Mouse (Mus musculus) thymus, postnatal 25 days (tissue): Measurements from ENCODE around the gene Il18rap.
"Not testable (repeated sequence)": the region's sequence is repeated elsewhere in the genome, so short reads cannot be mapped to it uniquely, and the experiment has no call there.

Experiments
- DNase-seq: peaks from one replicate; pipeline ENCODE4 v3.0.0; 2022

Gene Il18rap

GRCm38 (mm10) chr1:40546645-40547044 lies 31.5 kb downstream of the Il18rap start:
- no peak for DNase-seq

GRCm38 (mm10) chr1:40547064-40547572 lies 32.0 kb downstream of the Il18rap start:
- no peak for DNase-seq

- DNase-seq, result no peak
Observed at GRCm38 (mm10) chr1:40547762-40548161, 32.6 kb downstream of the Il18rap start.

GRCm38 (mm10) chr1:40569374-40569773 lies 54.2 kb downstream of the Il18rap start:
- no peak for DNase-seq

GRCm38 (mm10) chr1:40579784-40580183 lies 64.6 kb downstream of the Il18rap start, which contains the start of gene Slc9a4:
Gene Slc9a4, plus strand, starts transcription at chr1:40580081.
- peak; percentile 24 for DNase-seq

GRCm38 (mm10) chr1:40580269-40580668 lies 65.1 kb downstream of the Il18rap start:
- no peak for DNase-seq

GRCm38 (mm10) chr1:40586776-40587175 lies 71.6 kb downstream of the Il18rap start:
- no peak for DNase-seq

GRCm38 (mm10) chr1:40590931-40591330 lies 75.8 kb downstream of the Il18rap start:
- DNase-seq, result no peak

- no peak for DNase-seq
Observed at GRCm38 (mm10) chr1:40597822-40598221, 82.7 kb downstream of the Il18rap start.

- DNase-seq, result not testable (repeated sequence)
Observed at GRCm38 (mm10) chr1:40599661-40600060, 84.5 kb downstream of the Il18rap start.

GRCm38 (mm10) chr1:40600394-40601327 lies 85.5 kb downstream of the Il18rap start:
- DNase-seq, result no peak
